Mouse (Mus musculus): ENCODE results near the gene Tas2r119.

GRCm38 (mm10) chr15:32141657-32142056 lies 35.4 kb upstream of the Tas2r119 start:
- TF ChIP-seq CTCF (IDR thresholded peaks at IDR 0.05; ENCODE audit: low read depth) (no peak), EP300 (IDR thresholded peaks at IDR 0.05; ENCODE audit: low read depth) (no peak)

Measured in liver, postnatal 0 days (tissue).